Mouse (Mus musculus) cerebellum, postnatal 10 days (tissue): ENCODE data around the gene Mpdz.

Source experiments
- DNase-seq, 2 experiments: peaks; one replicate each; pipeline ENCODE4 v3.0.0; 2021; ENCODE audit warnings: mixed read lengths in 2 of 2

Mpdz gene

DNA sequence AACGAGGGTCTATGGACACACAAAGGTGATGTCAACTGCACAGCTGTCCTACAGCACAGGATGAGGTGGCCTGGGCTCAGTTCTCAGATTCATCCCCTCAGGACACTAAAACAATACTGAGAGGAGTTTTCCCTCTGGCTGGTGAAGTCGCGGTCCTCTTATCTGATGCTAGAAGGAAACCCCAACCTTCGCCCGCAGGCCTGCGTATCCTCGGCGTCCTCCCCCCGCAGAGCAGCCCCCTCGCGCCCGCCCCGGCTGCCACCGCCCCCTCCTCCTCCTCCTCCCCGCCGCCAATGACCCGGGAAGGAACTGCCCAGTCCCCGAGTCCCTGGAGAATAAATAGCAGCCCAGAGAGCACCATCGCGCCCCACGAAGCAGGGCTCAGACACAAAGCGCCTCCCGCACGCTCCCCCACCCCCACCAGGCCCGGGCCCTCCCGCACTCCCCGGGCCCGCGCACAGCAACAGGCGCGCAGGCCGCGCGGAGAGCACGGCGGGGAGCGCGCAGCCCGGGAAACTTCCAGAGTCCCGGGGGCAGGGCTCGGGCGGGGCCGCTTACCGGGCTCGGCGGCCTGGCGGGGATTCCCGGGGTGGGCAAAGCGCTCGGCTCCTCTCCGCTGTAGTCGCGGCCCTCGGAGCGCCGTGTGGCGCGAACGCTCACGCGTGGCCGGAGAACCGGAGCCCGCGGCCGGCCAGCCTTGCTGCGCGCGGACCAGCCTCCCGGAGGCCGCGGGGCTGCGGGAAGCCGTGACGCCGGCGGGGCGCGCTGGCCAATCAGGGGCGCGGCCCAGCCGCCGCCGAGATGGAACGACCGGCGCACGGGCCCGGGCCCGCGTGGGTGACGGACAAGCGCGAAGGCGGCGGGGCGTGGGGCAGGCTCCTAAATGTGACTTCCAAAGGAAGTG lies at the start of gene Mpdz:
TSS of gene Mpdz (minus strand) at position 738 of the 904 bp plus-strand sequence.
- DNase-seq: peak; percentile 82 to 88

DNA sequence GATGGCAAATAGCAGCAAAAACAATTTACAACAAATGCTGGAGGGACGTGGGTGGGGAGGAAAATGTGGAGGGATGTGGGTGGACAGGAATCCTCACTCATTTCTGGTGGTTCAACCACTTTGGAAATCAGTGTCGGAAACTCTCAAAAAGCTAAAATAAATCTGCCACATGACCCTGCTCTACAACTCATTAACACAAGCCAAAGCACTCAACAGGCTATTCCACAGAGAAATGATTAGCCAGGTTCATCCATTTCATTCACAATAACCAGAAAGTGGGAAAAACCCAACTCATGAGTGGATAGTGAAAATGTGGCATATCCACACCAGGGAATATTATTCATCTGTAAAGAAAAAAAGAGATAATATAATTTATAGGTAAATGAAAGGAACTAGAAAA lies 47.9 kb upstream of the Mpdz start:
- DNase-seq: no peak

DNA sequence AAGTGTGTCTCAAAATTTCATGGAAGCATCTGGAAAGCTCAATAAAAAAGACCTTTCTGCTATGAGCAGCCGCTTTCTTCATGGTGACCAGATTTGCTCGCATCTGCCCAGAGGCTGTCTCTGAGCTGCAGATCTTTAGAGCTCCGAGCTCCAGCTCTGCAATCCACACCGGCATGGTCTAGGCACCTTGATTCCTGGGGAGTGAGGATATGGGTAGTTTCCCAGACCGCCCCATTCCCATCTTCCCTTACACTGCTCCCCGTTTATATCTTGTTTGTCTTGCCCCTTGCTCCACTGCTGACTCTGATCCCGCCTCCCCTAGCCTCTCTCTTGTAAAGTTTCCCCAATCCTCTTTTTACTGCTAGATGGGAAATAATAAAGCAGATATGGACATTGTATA lies 42.0 kb upstream of the Mpdz start:
- DNase-seq: no peak

DNA sequence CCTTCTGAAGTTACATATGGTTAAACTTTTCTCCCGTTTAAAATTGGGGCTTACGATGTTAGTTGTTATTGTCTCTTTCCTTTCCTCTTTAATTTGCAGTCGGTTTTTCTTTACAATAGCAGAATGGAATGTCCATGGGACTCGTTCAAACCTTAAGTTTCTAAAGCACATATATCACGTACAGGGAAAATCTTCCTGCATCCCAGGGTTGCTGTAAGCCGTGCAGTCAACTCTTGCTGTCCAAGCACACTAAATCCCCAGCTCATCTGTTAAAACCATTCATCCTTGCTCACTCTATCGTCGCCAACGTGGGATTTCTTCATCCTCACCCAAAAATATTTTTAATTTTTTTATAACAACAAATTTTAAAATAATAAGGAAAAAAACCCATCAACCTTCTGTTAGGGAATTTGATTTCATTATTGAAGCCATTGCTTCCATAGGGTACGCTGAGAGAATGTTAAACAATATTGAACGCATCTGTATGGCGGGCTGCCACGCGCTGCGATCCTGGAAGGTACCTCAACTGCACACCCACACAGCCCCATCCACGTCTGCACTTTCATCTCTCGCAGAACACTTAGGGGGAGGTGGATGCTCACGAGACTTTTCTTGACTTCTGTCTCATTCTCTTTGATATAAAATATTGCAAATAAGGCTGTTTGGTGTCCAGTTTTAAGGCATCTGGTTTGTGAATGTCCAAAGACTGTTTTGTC lies 41.4 kb upstream of the Mpdz start:
- peak in 1 of 2 experiments; percentile 4 for DNase-seq

DNA sequence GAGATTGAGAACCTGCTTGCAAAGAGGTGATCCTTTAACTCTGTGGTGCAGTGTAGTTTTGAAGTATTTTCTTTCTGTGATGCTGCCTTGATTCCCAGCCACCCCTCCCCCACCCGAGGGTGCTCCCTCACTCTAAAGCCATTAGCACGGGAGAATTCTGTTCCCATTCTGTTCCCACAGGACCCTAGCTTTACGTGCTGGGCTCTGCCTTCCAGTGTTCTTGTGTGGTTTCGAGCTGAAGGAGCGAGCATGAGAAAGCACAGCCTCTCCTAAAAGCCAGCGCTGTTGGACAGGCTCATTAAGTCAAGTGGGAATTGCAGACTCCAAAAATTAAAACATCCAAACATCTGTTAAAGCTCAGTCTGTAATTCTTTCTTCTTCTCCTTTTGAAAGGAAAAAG lies 40.5 kb upstream of the Mpdz start:
- DNase-seq: peak in 1 of 2 experiments; percentile 12

DNA sequence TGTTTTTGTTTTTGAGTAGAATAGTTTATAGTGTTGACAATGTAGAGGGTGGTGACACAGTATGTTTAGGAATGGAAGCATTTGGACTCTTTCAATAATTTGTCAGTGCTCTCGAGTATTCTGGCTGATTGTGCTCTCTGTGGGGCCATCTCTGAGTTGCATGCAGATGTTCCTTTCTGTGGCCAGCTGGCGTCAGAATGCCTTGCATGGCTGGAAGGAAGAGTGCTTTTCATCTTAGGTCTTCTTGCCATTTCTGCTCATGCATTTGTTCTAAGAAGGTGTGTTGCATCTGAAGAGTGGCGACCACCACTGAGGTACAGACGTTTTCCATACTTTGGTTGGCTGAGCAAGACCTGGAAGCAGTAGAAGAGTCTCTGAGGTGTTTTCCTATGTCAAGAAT lies 24.2 kb upstream of the Mpdz start:
- no peak for DNase-seq

DNA sequence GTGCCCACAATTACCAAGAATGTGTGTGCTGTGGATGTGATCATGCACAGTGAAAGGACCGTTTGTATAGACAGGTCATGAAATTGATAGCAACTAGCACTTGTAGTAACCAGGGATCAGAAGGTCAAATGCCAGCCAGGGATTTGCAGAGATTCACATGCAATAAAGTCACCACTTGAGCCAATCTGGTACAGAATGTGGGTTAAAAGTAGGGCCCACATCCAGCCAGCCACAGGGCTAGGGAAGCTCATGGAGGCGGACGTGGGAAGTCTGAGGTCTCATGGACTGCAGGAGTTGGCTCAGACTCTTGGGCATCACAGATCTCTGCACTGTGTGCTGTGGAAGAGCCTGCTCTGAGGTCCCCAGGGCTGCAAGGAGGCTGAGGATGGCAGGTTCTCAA lies 22.6 kb upstream of the Mpdz start:
- DNase-seq: no peak

DNA sequence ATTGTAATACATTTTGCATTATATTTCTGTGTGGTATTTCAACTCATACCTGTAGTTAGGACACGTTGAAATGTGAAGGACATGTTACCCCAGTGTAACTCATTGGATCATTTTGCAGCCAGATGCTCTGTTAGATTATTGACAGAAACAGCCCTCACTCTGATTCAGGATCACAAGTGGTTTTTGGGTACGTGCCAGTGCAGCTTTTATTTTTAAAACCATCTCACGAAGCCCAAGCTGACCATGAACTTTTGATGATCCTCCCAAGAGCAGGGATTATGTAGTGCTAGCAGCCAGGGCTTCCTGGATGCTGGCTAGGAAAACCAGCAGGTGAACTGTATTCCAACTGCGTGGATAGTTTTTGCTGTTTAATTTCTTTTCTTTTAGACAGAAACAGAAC lies 19.6 kb upstream of the Mpdz start:
- no peak for DNase-seq

DNA sequence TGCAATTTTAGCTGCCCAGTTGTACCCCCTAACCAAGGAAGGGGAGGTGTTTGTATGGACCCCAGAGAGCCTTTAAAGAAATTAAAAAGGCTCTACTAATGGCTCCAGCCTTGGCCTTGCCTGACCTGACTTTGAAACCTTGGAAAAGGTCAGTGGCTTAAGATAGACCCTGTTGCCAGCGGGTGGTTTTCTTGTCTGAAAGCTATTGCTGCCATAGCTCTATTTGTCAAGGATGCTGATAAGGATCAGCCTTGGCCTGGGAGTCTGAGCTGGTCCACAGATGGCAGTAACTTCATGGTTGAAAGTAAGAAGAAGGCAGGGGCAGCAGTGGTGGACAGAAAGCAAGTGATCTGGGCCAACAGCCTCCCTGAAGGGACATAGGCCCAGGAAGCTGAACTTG lies 16.3 kb upstream of the Mpdz start:
- no peak for DNase-seq

DNA sequence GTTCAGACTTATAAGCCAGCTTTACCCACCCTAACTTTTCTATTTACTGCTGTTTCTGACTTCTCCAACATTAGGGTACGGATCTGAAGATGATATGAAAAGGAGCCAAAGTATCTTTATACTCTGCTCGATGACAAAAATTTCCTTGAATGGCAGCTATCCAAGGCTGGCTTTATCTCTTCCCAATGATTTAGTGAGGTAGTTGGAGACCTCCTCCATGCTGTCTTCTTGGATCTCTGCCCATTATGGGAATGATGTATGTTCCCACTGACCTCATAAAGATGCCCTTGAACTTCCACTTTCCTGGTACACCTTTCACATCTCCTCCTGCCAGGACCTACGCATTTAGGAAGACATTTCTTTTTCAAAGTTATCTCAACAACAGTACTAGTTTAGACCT lies 11.2 kb upstream of the Mpdz start:
- no peak for DNase-seq

DNA sequence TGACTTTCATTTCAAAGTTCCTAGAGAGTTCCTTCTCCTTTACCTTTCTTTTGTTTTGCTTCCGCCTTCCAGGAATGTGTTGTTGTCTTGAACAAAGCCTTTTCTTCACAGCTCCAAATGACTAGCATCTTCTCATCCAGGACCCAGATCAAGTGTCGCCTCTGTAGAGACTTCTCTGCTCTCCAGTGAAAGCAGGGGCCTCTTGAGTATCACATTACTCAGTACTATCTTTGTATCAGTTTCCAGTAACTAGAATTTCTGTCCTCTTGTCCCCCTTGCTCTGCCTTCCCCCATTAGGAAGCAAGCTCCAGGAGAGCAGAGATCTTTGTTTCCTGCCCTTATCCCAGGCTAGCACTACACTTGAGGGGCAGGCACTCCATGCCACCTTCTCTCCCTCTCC lies 9.6 kb upstream of the Mpdz start:
- no peak for DNase-seq

DNA sequence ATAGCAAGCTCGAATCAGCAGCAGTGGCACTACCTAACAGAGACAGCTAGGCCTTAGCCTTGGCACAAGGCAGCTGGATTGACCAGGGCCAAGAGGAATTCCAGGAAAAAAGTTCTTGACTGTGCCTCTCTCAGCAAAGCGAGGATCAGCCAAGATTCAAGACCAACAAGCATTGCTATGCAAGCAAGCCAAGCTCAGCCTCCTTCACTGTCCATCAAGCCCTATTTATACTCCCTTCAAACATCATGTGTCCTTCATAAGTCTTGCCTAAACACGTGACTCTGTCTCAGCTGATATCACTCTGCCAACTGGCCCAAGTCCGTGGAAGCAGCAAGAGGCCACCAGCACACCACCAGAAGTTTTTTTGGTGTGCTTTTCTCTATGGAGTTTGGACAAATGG lies 6.8 kb upstream of the Mpdz start:
- no peak for DNase-seq

DNA sequence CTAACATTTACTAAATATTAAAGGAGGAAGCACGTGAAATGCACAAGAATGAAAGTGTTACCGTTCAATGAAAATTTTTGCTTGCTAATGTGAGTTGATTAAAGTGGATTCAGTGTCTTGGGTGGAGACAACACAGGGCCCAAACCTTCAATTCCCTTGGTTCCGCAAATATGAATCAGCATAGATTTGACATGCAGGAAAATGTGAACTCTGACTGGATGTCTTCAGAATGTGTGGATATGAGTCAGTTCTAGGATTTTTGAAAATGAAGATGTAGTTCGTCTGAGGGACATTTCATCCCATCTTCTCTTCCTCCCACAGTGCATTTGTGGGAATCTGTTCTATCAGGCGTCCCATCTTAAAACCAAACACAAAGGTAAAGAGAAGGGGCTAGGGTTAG lies 951 bp upstream of the Mpdz start:
- DNase-seq: no peak

DNA sequence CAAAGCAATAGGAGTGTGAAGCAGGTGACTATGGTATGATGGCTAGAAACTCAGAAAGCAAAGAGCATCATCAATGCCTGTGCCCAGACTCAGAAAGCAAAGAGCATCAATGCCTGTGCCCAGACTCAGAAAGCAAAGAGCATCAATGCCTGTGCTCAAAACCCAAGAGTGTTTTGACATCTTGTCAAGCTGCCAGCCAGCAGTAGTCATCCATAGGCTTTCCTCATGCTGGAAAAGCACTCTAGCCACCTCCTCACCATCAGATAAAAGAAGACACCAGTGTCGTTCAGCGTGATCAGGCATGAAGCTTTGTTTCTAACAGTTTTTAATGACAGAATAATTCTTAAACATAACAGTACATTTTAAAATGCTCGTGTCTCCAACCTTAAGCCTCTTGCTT lies 8.7 kb downstream of the Mpdz start:
- no peak for DNase-seq

DNA sequence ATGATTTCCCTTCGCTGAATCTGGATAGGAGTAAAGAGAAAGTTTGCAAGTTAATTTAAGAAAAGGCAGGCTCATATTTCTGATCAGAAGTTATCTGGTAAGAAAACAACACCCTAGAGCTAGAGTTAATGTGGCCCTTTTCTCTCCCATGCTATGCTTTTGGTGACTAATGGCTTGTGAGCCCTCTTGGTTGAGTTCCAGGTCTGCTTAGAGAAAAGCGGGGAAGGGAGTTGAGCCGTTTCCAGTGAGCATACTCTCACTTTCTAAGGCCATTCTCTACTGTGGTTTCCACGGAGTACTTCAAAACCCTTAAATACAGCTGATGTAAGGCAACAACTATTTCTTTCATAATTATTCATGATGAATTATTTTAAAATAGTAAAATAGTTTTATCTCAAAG lies 11.8 kb downstream of the Mpdz start:
- peak in 1 of 2 experiments; percentile 10 for DNase-seq

DNA sequence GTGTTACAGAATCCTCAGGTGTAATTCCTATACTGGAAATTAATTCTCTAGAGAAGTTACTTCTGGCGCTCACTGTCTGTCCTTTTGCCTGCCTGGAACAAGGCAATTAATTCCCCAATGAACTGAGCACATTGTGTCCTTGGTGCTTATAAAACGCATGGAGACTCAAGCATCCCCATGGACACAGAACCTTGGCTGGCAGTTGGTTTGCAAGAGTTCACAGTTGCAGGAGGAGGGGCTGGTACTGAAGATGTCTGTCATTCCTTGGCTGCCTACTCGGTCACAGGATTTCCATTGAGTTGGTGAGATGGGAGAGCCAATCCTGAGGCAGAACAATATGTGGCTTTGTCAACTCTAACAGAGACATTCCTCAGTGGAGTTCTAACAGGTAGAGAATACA lies 12.5 kb downstream of the Mpdz start:
- DNase-seq: peak; percentile 23 to 34

DNA sequence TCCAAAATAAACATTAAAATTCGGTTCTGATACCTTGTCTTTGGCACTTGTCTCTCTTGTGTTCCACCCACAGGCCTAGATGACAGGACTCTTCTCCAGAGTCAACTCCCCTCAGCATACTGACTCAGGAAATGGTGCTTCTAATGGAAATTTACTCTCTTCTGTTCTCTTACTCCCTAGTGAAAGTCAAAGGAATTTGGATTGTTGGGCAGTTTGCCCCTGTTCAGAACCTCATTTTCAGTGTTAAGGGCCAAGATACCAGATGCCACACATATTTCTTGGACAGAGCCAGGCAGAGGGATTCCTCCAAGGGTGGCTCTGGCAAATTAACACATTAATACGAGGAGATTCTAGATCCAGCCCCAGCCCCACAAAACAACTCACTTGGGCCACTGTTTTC lies 12.9 kb downstream of the Mpdz start:
- peak; percentile 44 to 61 for DNase-seq

DNA sequence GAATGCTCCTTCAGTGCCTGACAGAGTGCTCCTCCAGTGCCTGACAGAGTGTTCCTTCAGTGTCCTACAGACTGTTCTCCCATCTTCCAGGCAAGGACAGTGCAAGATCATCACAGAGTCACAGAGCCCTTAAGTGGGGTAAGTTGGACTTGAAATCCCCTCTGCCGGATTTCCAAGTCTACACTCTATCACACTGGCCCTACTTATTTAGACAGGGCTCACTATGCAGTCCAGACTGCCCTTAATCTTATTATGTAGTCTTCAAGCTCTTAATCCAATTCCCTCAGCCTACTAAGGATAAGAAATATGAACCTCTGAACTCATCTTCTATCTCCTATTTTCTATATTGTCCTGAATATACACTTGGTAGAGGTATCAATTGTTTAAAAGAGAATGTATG lies 19.1 kb downstream of the Mpdz start:
- DNase-seq: no peak

DNA sequence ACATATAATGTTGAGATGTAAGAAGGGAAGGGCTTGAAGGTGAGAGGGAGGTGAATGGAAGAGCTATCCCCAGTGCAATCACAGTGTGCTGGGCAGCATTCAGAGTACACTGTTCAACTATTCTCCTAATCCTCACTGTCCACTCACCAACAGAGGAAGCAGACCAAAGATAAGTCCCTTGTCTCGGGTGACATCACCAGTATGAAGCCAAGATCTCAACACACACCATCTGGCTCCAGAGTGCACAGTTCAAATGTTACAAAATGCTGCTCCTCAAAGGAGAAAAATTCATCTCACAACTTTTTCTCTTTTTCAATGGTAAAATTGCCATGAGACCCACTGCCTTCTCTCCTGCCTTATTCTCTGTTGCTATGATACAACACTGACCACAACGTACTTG lies 21.0 kb downstream of the Mpdz start:
- no peak for DNase-seq

DNA sequence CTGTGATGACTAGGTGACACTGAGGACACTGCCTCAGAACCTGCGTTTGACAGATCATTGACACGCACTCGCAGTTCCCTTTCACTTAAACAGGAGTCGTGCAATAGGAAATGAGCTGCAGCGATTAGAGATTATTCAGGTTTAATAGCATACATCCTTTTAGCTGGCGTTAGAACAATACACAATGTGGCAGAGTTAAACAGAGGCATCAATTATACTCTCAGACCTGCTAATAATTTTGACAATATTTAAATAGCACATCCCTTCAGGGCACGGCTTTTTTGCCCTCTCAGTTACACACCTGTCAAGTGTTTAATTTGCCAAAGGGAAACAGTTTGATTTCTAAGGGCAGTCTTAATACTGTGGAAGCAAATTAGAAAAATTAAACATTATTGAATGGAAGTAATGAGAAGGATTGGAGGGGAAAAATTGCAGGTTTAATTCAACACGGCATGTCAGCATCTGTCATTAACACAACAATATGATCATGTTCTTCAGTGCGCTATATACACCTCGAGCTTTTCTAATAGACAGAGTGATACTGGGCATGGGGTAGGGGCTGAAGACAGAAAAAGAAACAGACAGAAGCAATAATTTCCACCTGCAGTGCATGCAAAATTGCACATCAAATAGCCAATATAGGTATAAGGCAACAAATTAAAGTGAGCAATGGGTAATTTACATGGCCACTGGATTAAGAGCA lies 27.1 kb downstream of the Mpdz start:
- DNase-seq: no peak

DNA sequence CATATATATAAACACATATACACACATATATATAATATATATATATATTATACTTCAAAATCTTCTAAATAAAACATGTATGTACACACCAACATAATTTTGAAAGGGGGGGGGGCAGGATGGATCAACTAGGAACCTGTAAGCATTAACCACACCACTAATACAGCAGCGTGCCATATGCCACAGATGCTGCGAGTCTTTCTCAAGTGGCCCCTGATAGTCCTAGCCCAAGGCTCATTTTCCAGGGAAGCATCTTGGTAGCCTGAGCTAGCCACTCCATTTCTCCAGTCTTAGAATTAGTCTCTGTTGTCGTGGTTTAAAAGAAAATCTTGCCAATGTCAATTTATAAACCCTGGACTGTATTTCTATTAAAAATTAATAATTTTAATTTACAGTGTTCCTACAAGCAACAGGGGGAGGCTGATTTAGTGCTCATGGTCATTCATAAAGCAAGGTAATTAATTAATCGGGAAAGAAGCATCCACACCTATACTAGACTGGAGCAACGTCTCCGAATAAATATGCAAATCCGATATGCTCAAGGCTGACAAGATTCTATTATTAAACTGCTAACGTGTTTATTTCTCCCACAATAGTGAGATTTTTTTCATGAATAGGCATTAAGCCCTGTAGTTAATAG lies 27.8 kb downstream of the Mpdz start:
- DNase-seq: no peak

DNA sequence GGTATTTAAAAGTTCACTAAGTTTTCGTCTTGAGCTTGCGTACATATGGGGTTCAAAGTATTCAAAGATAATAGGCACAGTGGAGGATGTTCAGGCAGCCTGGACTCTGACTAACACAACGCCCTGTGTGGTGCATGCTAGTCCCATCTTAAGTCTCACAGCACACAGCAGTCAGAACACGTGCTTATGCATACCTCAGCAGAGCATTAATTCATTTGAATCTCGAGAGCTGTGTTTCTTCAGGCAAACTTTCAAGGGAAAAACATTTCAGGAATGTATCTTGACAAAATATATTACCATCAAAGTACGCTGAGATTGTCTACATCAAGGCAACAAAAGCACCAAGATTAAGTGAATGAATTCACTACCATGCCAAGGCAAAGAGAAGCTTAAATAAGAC lies 45.7 kb downstream of the Mpdz start:
- no peak for DNase-seq

DNA sequence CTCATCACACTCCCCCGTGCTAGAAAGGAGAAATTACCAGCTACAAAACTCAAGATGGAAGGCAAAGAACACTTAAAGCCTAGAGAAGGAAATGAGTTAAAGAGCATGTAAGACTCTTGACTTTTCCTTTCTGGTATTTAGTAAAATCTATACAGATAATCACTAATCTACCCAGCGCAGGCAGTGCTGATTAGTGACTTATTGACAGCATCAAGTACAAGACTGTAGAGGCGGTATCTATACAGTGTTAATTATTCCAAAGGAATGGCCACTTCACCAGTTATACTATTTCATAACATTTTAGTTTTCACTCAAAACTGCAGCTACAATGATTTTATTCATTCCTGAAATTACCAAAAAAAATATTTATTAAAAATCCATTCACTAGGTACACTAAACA lies 49.7 kb downstream of the Mpdz start:
- no peak for DNase-seq
